Mouse (Mus musculus) intestine, embryonic 16.5 days (tissue): ENCODE measurements around the gene Onecut3. TPM values are rescaled to one million over a fixed set of nuclear protein-coding genes. Genes with fewer than 3 reads are reported as not detected.

Experiments
- ATAC-seq: fragments of 200-750 bp; cut with Nextera tagmentation; 2 replicates; pipeline ENCODE4 v1.8.0; 2017; ENCODE audit warnings: moderate TSS enrichment, moderate library complexity
- H3K27ac ChIP-seq: fragments of 300-500 bp; sonication (generic); 2 replicates; pipeline ENCODE4 v1.5.1; 2014; ENCODE audit warnings: mild to moderate bottlenecking, low read length
- H3K27me3 ChIP-seq: fragments of 300-500 bp; sonication (generic); replicated peaks from 2 replicates; pipeline ENCODE4 v1.6.1; 2014; ENCODE audit warnings: low read length, control low read depth, mixed read lengths; ENCODE audit not compliant: control insufficient read depth, insufficient read depth
- H3K36me3 ChIP-seq: fragments of 300-500 bp; sonication (generic); 2 replicates; pipeline ENCODE4 v1.6.1; 2014; ENCODE audit warnings: low read length, control low read depth; ENCODE audit not compliant: control insufficient read depth, insufficient read depth
- H3K4me1 ChIP-seq: fragments of 300-500 bp; sonication (generic); 2 replicates; pipeline ENCODE4 v1.6.1; 2014; ENCODE audit warnings: low read length, control low read depth, mixed read lengths; ENCODE audit not compliant: control insufficient read depth, insufficient read depth
- H3K4me2 ChIP-seq: fragments of 300-500 bp; sonication (generic); 2 replicates; pipeline ENCODE4 v1.6.1; 2014; ENCODE audit warnings: low read depth, low read length, control low read depth
- H3K4me3 ChIP-seq: fragments of 300-500 bp; sonication (generic); 2 replicates; pipeline ENCODE4 v1.5.1; 2014; ENCODE audit warnings: mild to moderate bottlenecking, low read length
- H3K9ac ChIP-seq: fragments of 300-500 bp; sonication (generic); 2 replicates; pipeline ENCODE4 v1.6.1; 2014; ENCODE audit warnings: low read depth, low read length
- H3K9me3 ChIP-seq: fragments of 300-500 bp; sonication (generic); 2 replicates; pipeline ENCODE4 v1.6.1; 2016; ENCODE audit warnings: low read length, control low read depth; ENCODE audit not compliant: control insufficient read depth
- WGBS: fragments of 180-500 bp; shearing (Covaris S2); extraction: QIAGEN DNeasy Blood & Tissue Kit; methylation state at CpG from one replicate; pipeline ENCODE4 v1.1.7; 2014; 5-methylcytosine and 5-hydroxymethylcytosine counted together
- polyA plus RNA-seq: library from polyadenylated mRNA; unstranded; fragments of >200 nt; fragmentation: Nextera tagmentation; extraction: Ambion mirVana; gene quantifications from 2 replicates; pipeline ENCODE4 v1.2.1, GENCODE M21; 2015

The Onecut3 gene
- polyA plus RNA-seq, result 0.06 and 0.10 TPM in 2 replicates

GRCm38 (mm10) chr10:80494732-80495131 is at the start of gene Onecut3:
TSS of gene Onecut3 (plus strand) at chr10:80494835.
- H3K4me2 ChIP-seq, result peak within 1 kb of the TSS; percentile 57
- H3K36me3 ChIP-seq, result no peaks in the 10 kb centered on the region
- H3K27me3 ChIP-seq, result peaks cover 96% of the 10 kb centered on the region
- under 1% methylated on average over 42 of the region's 42 CpGs for WGBS
- peak; percentile 52 for ATAC-seq
- H3K4me1 ChIP-seq, result peaks cover 17% of the 10 kb centered on the region
- H3K4me3 ChIP-seq, result peak within 1 kb of the TSS; percentile 39
- H3K9me3 ChIP-seq, result no peaks in the 10 kb centered on the region
- H3K9ac ChIP-seq, result peak within 1 kb of the TSS; percentile 47; the same call in 1 of the 2 replicates
- H3K27ac ChIP-seq, result no peak within 1 kb of the TSS

GRCm38 (mm10) chr10:80445052-80445451 is 49.6 kb upstream of the Onecut3 start:
- no peak for ATAC-seq
- no peaks in the 10 kb centered on the region for H3K9me3 ChIP-seq
- H3K9ac ChIP-seq, result 0 out of 2 replicates have a peak overlapping the region, but pooled peaks have one; percentile 46
- no peak overlapping the region for H3K27ac ChIP-seq
- 65% methylated on average over 1 of the region's 1 CpGs for WGBS
- H3K4me3 ChIP-seq, result no peak overlapping the region
- no peaks in the 10 kb centered on the region for H3K27me3 ChIP-seq
- H3K4me2 ChIP-seq, result no peak overlapping the region
- no peaks in the 10 kb centered on the region for H3K36me3 ChIP-seq
- H3K4me1 ChIP-seq, result peaks cover 14% of the 10 kb centered on the region

- no peaks in the 10 kb centered on the region for H3K36me3 ChIP-seq
- H3K27ac ChIP-seq, result no peak overlapping the region
- peaks cover 14% of the 10 kb centered on the region for H3K4me1 ChIP-seq
- H3K9me3 ChIP-seq, result no peaks in the 10 kb centered on the region
- no peak overlapping the region for H3K4me3 ChIP-seq
- peak; percentile 88 for ATAC-seq
- WGBS, result 8% methylated on average over 26 of the region's 26 CpGs
- H3K27me3 ChIP-seq, result no peaks in the 10 kb centered on the region
- H3K4me2 ChIP-seq, result 0 out of 2 replicates have a peak overlapping the region, but pooled peaks have one; percentile 7
- no peak overlapping the region for H3K9ac ChIP-seq
Observed at GRCm38 (mm10) chr10:80445898-80446601, 48.6 kb upstream of the Onecut3 start.

GRCm38 (mm10) chr10:80450599-80450998 is 44.0 kb upstream of the Onecut3 start:
- Histone ChIP-seq H3K27ac (no peak overlapping the region), H3K4me3 (no peak overlapping the region), H3K9me3 (no peaks in the 10 kb centered on the region), H3K9ac (no peak overlapping the region), H3K4me1 (peaks cover 3% of the 10 kb centered on the region; the same call in 1 of the 2 replicates), H3K4me2 (no peak overlapping the region), H3K36me3 (no peaks in the 10 kb centered on the region), H3K27me3 (no peaks in the 10 kb centered on the region)
- ATAC-seq, result no peak
- 8% methylated on average over 6 of the region's 6 CpGs for WGBS

GRCm38 (mm10) chr10:80453601-80454000 is 41.0 kb upstream of the Onecut3 start:
- Histone ChIP-seq H3K9me3 (no peaks in the 10 kb centered on the region), H3K4me3 (no peak overlapping the region), H3K4me1 (no peaks in the 10 kb centered on the region), H3K36me3 (no peaks in the 10 kb centered on the region), H3K4me2 (no peak overlapping the region), H3K27me3 (no peaks in the 10 kb centered on the region), H3K27ac (no peak overlapping the region), H3K9ac (no peak overlapping the region)
- 38% methylated on average over 10 of the region's 10 CpGs for WGBS
- no peak for ATAC-seq

GRCm38 (mm10) chr10:80454781-80455180 is 39.9 kb upstream of the Onecut3 start:
- Histone ChIP-seq H3K4me1 (no peaks in the 10 kb centered on the region), H3K4me3 (no peak overlapping the region), H3K27me3 (no peaks in the 10 kb centered on the region), H3K9me3 (no peaks in the 10 kb centered on the region), H3K27ac (no peak overlapping the region), H3K9ac (no peak overlapping the region), H3K36me3 (no peaks in the 10 kb centered on the region), H3K4me2 (no peak overlapping the region)
- WGBS, result 90% methylated on average over 5 of the region's 5 CpGs
- no peak for ATAC-seq

- no peak for ATAC-seq
- H3K27me3 ChIP-seq, result no peaks in the 10 kb centered on the region
- H3K36me3 ChIP-seq, result no peaks in the 10 kb centered on the region
- H3K4me3 ChIP-seq, result no peak overlapping the region
- H3K9me3 ChIP-seq, result no peaks in the 10 kb centered on the region
- no peaks in the 10 kb centered on the region for H3K4me1 ChIP-seq
- H3K27ac ChIP-seq, result no peak overlapping the region
- no peak overlapping the region for H3K4me2 ChIP-seq
- 86% methylated on average over 5 of the region's 5 CpGs for WGBS
- H3K9ac ChIP-seq, result no peak overlapping the region
Observed at GRCm38 (mm10) chr10:80455697-80456096, 38.9 kb upstream of the Onecut3 start.

- Histone ChIP-seq H3K27ac (no peak overlapping the region), H3K9me3 (no peaks in the 10 kb centered on the region), H3K9ac (no peak overlapping the region), H3K4me1 (no peaks in the 10 kb centered on the region), H3K4me3 (no peak overlapping the region), H3K4me2 (no peak overlapping the region), H3K27me3 (0 out of 2 replicates have a peak, but pooled peaks cover 2% of the 10 kb centered on the region), H3K36me3 (no peaks in the 10 kb centered on the region)
- ATAC-seq, result no peak
- WGBS, result 77% methylated on average over 10 of the region's 10 CpGs
Observed at GRCm38 (mm10) chr10:80459236-80459635, 35.4 kb upstream of the Onecut3 start.

- H3K4me2 ChIP-seq, result no peak overlapping the region
- no peak overlapping the region for H3K4me3 ChIP-seq
- no peaks in the 10 kb centered on the region; the same call in 1 of the 2 replicates for H3K4me1 ChIP-seq
- WGBS, result 90% methylated on average over 11 of the region's 11 CpGs
- no peaks in the 10 kb centered on the region for H3K9me3 ChIP-seq
- 0 out of 2 replicates have a peak, but pooled peaks cover 2% of the 10 kb centered on the region for H3K27me3 ChIP-seq
- H3K27ac ChIP-seq, result no peak overlapping the region
- no peaks in the 10 kb centered on the region for H3K36me3 ChIP-seq
- no peak for ATAC-seq
- H3K9ac ChIP-seq, result no peak overlapping the region
Observed at GRCm38 (mm10) chr10:80459671-80460070, 35.0 kb upstream of the Onecut3 start.
